Mouse (Mus musculus) thymus, postnatal 0 days (tissue): ENCODE results near the gene Tbx2. TPM values are rescaled to one million over a fixed set of nuclear protein-coding genes. Genes with fewer than 3 reads are reported as not detected.

Experiments used
- DNase-seq: peaks from one replicate; pipeline ENCODE4 v3.0.0-alpha.2; 2015; ENCODE audit warnings: low spot score
- polyA plus RNA-seq: library from polyadenylated mRNA; unstranded; fragments of >200 nt; fragmentation: Nextera tagmentation; extraction: Ambion mirVana; gene quantifications from 2 replicates; pipeline ENCODE4 v1.2.1, GENCODE M21; 2015

The Tbx2 gene
- polyA plus RNA-seq, 1 experiment from 2014 or later, result 1.0 TPM

DNA sequence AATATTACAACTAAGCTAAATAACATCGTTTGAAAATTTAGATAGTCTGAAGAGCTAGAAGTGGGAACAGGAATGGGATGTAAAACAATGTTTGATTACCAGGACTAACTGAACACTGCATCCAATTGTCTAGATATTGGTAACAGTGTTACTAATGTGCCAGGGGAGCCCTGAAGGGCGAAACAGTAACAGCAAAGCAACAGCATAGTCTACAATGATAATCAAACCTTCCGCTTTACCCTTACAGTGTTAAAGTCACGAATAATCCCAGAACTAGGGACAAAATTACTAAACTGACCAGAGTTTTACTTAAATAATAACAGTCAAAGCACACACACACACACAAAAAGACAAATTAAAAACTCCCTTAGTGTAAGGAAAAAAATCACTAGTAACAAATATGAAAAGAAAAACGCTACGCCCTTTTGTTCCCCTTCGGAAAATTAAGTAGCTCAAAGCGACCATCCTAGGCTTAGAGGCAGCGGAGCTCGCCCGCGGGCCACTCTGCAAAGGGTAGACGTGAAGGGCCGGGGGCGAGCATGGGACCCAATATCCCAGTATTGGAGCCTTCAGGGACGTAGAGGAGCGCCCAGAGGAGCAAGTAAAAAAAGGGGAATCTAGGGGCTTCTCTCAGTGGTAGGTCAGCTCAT lies 55.6 kb downstream of the Tbx2 start:
- DNase-seq, result no peak

DNA sequence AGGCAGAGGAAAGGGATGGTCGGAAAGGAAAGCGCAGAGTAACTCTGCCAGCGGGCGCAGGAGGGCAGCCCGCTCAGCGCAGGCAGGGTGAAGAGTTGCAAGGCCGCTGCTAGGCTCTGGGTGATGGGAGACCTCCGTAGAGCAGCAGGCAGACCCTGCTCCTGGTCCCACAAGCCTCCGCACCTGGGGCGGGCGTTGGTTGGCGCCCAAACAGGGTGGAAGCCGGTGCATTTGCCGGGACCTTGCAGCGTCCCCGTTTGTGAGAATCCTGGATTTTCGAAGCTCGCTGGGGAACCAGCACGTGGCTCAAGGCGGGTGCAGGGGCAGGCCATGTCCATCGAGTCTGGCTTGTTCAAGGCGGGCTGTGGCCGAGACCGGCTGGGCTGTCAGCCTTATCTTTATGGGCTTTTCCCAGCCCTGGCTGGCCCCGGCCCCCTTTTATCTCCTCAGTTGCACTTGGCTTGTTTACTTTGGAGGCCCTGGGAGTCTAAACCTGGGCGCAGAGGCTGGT lies 56.2 kb downstream of the Tbx2 start:
- no peak for DNase-seq

GRCm38 (mm10) chr11:85889056-85889729 lies 56.8 kb downstream of the Tbx2 start:
- DNase-seq, result no peak

DNA sequence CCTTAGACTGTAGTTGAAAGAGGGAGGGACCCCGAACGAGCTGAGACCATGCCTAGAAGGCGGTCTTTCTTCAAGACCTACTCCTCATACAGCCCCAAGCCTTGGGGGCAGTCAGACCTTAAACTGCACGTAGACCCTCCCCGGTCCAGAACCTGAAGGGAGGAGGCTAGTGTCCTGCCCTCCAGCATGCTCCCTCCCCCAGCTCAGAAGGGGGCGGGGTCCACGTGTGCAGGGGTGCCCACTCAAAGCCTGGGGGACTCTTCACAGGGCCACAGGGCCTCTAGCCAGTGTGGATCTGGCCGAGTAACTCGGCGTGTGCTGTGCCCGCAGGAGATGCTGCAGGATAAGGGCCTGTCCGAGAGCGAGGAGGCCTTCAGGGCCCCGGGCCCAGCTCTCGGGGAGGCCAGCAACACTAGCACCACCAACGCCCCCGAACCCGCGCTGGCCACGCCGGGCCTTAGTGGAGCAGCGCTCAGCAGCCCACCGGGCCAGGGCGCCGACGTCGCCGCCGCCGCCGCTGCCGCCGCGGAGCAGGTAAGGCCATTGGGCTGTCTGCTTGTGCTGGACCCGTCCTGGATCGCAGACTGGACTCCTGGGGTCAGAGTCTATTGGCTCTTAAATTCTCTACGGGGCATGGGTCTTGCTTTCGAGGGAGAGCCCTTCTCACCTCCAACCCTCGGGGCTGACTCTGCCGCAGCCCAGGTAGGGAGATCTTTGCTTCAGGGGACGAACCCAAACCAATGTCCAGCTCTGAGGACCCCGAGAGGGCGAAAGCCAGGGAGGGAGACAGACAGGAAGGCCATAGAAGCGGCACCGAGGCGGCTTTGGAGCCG lies 57.6 kb downstream of the Tbx2 start:
- no peak for DNase-seq

DNA sequence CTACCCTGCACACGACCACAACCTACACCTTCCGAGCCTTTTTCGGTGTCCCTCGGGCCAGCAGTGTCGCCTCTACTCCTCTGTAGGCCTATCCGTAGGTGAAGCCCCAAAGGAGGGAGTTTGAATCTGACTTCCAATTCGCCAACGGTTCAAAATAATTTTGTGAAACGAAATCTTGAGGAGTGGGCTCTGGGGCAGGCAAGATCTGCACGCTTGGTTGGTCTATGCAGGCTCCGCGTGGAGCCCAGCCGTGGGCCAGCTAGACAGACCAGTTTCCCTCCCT lies 58.2 kb downstream of the Tbx2 start:
- DNase-seq, result no peak

DNA sequence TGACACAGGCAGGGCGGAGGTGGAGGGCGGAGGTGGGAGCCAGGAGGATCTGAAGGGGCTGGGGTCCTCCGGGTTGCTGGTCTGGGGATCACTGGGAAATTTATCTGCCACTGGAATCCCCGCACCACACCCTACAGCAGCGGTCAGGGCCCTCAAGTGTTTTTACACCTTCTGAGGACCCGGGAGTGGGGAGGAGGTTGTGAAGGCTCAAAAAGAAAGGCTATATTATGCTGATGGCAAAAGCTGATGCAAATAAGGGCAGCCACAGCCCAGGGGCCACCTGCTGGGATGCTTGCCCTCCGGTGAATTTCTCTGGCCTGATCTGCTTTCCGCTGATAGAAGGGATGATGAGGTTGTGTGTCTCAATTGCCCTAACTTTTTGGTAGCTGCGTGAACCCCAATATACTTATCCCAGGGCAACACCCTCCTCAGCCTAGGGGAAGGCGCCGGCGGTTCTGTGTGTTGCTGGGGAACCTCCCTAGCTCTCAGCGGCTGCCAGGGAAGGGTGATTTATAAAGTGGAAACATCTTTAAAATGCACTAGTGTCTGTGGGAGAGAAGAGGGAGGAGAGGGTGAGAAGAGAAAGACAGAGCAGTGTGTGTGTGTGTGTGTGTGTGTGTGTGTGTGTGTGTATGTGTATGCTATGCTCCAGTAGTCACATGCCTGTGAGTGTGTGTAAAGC lies 58.8 kb downstream of the Tbx2 start:
- DNase-seq, result no peak

Other genes with a start within 250 kb of the Tbx2 start
- not detected in 2 replicates for gene Gm11444, start 17.8 kb downstream of the Tbx2 start, polyA plus RNA-seq
- 0.04 TPM in 1 of 2 replicates, not detected in the other for gene Tbx4, start 53.9 kb downstream of the Tbx2 start, polyA plus RNA-seq